Mouse (Mus musculus) brain, adult 10 weeks (tissue): ENCODE data around the gene Enoph1. TPM values are rescaled to one million over a fixed set of nuclear protein-coding genes. Genes with fewer than 3 reads are reported as not detected.

Experiments
- polyA plus RNA-seq: library from polyadenylated mRNA; stranded (reverse); fragments of 350-450 nt; fragmentation: Illumina TruSeq; extraction: RNeasy Lipid Tissue Mini Kit (QIAGEN cat#74804); gene quantifications from one replicate; pipeline ENCODE4 v1.2.3, GENCODE M21; 2015; ENCODE audit warnings: low read depth, low replicate concordance

Gene Enoph1
- 60.1 TPM for polyA plus RNA-seq

DNA sequence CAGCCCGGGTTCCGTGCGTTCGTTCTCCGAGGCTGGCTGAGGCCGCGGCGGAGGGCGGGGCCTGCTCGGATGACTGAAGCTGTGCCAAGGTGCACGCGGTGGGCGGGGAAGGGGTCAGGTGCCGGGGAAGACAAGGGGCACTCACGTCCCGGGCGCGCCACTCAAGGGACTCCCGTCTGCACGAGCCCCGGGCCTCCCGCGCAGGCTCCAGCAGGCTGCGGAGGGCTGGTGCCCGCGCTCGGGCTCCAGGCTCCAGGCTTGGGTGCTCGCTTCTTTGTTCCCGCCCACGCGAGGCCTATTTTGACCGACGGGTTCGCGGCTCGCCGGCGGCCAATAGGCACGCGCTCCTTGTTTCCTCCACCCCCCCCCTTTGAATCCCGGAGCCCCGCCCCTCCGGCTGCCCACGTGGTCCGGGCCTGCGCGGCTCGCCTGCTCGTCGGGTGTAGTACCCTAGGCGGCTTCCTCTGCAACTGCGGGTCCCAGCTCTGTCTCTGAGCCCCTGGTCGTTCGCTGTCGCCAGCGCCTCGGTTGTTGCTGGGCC lies at the start of gene Enoph1, which contains the start of gene Hnrnpdl:
Gene Enoph1 (plus strand): TSS at position 384 of the 541 bp plus-strand sequence.
Gene Hnrnpdl (minus strand): TSS at position 63 of the 541 bp plus-strand sequence.

Other genes with a start within 250 kb of the Enoph1 start
- gene Vamp9, start 133.7 kb upstream of the Enoph1 start, polyA plus RNA-seq: not detected
- gene Hnrnpd, start 61.0 kb upstream of the Enoph1 start, polyA plus RNA-seq: 146 TPM
- 1.9 TPM for gene 4930524J08Rik, start 60.9 kb upstream of the Enoph1 start, polyA plus RNA-seq
- gene Hnrnpdl, start 321 bp upstream of the Enoph1 start, polyA plus RNA-seq: 204 TPM
- gene Tmem150c, start 119.8 kb downstream of the Enoph1 start, polyA plus RNA-seq: 37.8 TPM